Mouse (Mus musculus): ENCODE measurements at regions not wholly inside any gene's neighbourhood (a gene's known extent, or its start where the extent isn't known, plus 50 kb on each side); places are given as distances from the start of the nearest gene placed in this dataset.

GRCm38 (mm10) chr2:142560400-142560799 lies 340.9 kb downstream of the Kif16b start:
- TF ChIP-seq HCFC1 (IDR thresholded peaks at IDR 0.05; ENCODE audit: borderline replicate concordance, insufficient read depth, low read length) (no peak), CHD2 (IDR thresholded peaks at IDR 0.05; ENCODE audit: low read depth, low read length) (no peak), ZC3H11A (IDR thresholded peaks at IDR 0.05; ENCODE audit: borderline replicate concordance, low read depth, low read length) (no peak), MAFK (IDR thresholded peaks at IDR 0.05; ENCODE audit: insufficient read depth, low read depth, low read length) (no peak)
